Mouse (Mus musculus) frontal cortex, postnatal 10 days (tissue): ENCODE results near the gene Sox1.

Source experiments
- DNase-seq, 2 experiments: peaks; one replicate each; pipeline ENCODE4 v3.0.0; 2022; ENCODE audit warnings: low spot score in 2 of 2, mixed read lengths in 1 of 2

The Sox1 gene

DNA sequence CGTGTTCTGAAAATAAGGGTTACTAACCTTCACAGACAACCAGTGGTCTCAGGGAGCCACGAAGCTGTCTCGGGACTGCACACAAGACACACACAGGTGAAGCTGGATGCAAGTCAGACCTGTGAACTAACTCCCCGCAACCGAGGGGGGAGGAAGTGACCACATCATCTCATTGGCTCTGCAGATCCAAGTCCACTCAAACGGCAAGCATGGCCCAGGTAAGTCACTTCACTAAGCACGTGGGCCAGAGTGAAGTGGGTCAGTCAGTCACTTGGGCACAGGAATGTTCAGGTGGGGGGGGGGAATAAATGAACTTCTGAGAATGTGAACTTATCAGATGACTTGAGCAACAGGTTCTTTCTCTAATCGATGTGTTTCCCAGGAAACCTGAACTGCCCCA lies 30.8 kb downstream of the Sox1 start:
- DNase-seq: no peak

- DNase-seq: no peak
Measured at GRCm38 (mm10) chr8:12427346-12427745, 32.3 kb downstream of the Sox1 start.

- no peak for DNase-seq
Measured at GRCm38 (mm10) chr8:12427886-12428799, 33.0 kb downstream of the Sox1 start.

GRCm38 (mm10) chr8:12428931-12429330 lies 33.8 kb downstream of the Sox1 start:
- DNase-seq: no peak

DNA sequence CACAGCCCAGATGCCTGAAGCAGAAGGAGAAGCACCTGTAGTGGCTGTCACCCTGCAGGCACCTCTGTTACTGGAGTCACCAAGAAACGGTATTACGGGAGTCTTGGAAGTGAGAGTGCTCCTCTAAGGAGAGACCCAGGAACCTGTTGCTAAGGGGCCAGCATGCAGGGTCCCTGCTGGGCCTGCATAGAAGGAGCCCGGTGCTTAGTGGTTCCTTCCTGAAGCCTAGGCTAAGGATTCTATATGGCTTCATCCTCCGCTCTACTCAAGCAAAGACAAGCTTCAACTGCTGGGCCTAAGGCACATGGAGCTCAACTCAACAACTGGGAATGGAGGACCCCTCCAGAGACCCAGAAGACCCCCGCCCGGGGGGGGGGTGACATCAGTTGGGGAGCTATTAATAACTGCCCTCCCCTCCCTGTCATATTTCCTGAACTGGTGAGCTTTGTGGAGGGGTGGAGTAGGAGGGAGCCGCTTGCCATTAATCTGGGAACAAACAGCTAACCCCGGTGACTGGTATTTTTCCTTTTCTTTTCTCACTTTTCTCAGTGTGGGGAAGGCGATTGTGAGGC lies 34.6 kb downstream of the Sox1 start:
- no peak for DNase-seq

GRCm38 (mm10) chr8:12430173-12430899 lies 35.2 kb downstream of the Sox1 start:
- DNase-seq: peak; percentile 26 to 53

- DNase-seq: no peak
Measured at GRCm38 (mm10) chr8:12430900-12431737, 36.0 kb downstream of the Sox1 start.

DNA sequence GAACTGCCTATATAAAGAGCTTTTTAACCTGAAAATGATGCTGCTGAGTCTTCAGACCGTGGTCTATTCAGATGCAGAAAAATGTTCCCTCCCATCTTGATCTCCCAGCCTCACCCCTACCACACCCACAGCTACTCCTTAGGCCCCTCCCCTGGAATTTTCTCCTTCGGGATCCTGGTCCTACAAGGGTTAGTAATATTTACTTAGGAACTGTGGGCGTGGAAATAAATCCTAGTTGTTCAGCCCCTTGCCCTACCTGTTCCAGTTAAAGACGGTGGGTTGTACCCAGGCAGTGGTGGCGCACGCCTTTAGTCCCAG lies 36.6 kb downstream of the Sox1 start:
- DNase-seq: no peak

GRCm38 (mm10) chr8:12432546-12432945 lies 37.5 kb downstream of the Sox1 start:
- DNase-seq: no peak

- no peak for DNase-seq
Measured at GRCm38 (mm10) chr8:12434771-12435170, 39.7 kb downstream of the Sox1 start.

DNA sequence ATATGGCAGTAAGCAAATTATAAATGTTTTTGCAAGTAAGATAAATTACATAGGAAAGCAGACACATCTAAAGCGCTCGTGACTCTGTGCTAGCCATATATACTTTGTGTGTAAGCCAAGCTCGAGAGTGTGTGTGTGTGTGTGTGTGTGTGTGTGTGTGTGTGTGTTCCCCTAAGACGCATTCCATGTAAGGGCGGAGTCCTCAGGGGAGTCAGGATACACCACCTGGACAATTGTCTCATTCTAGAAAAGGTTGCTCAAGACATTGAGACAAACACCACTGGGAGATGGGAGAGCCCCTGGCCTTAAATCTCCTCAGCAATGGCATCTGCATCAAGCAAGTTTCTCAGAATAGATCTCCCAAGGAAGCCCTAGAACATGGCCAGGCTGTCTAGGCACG lies 42.9 kb downstream of the Sox1 start:
- DNase-seq: no peak

- DNase-seq: no peak
Measured at GRCm38 (mm10) chr8:12439044-12439443, 43.9 kb downstream of the Sox1 start.

GRCm38 (mm10) chr8:12439846-12440245 lies 44.8 kb downstream of the Sox1 start:
- no peak for DNase-seq

DNA sequence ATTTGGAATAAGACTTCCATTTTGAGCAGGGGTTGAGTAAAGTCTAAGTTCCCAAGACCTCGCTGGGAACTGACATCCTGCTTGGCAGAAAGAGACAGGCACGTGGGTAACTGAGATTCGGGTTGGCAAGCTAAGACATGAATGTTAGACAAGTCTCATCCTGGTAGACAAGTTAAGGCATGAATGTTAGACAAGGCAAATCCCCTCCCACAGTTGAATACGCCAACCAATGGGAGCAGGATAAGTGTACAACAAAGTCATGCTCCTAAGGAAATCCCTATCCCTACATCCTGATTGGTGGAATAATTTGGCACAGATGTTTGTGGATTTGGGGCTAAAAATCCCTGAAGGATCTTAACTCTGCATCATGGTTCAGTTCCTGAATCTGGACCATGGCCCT lies 45.9 kb downstream of the Sox1 start:
- DNase-seq: no peak

- DNase-seq: no peak
Measured at GRCm38 (mm10) chr8:12445258-12445657, 50.2 kb downstream of the Sox1 start.

GRCm38 (mm10) chr8:12445926-12446680 lies 51.0 kb downstream of the Sox1 start:
- no peak for DNase-seq
